Mouse (Mus musculus) liver, embryonic 13.5 days (tissue): ENCODE measurements at regions not wholly inside any gene's neighbourhood (a gene's known extent, or its start where the extent isn't known, plus 50 kb on each side); places are given as distances from the start of the nearest gene placed in this dataset.

Experiments used
- ATAC-seq: fragments of 200-750 bp; cut with Nextera tagmentation; 2 replicates; pipeline ENCODE4 v1.8.0; 2017; ENCODE audit warnings: low read depth, mild to moderate bottlenecking, moderate number of reproducible peaks, moderate library complexity
- DNase-seq: peaks from one replicate; pipeline ENCODE4 v3.0.0; 2022
- H3K27ac ChIP-seq: fragments of 300-500 bp; sonication (generic); 2 replicates; pipeline ENCODE4 v1.5.1; 2015; ENCODE audit warnings: moderate library complexity, mild to moderate bottlenecking, inconsistent platforms
- H3K27me3 ChIP-seq: fragments of 300-500 bp; sonication (generic); 2 replicates; pipeline ENCODE4 v1.6.1; 2015; ENCODE audit warnings: mild to moderate bottlenecking, inconsistent platforms
- H3K36me3 ChIP-seq: fragments of 300-500 bp; sonication (generic); 2 replicates; pipeline ENCODE4 v1.6.1; 2015; ENCODE audit warnings: mild to moderate bottlenecking, inconsistent platforms
- H3K4me1 ChIP-seq: fragments of 300-500 bp; sonication (generic); replicated peaks from 2 replicates; pipeline ENCODE4 v1.6.1; 2015; ENCODE audit warnings: inconsistent platforms
- H3K4me2 ChIP-seq: fragments of 300-500 bp; sonication (generic); 2 replicates; pipeline ENCODE4 v1.6.1; 2015; ENCODE audit warnings: inconsistent platforms, mild to moderate bottlenecking, moderate library complexity
- H3K4me3 ChIP-seq: fragments of 300-500 bp; sonication (generic); replicated peaks from 2 replicates; pipeline ENCODE4 v1.5.1; 2015; ENCODE audit warnings: mild to moderate bottlenecking, inconsistent platforms
- H3K9ac ChIP-seq: fragments of 300-500 bp; sonication (generic); 2 replicates; pipeline ENCODE4 v1.6.1; 2015; ENCODE audit warnings: mild to moderate bottlenecking, inconsistent platforms
- H3K9me3 ChIP-seq: fragments of 300-500 bp; sonication (generic); replicated peaks from 2 replicates; pipeline ENCODE4 v1.6.1; 2016; ENCODE audit warnings: inconsistent platforms
- WGBS: fragments of 180-500 bp; shearing (Covaris S2); methylation state at CpG from one replicate; pipeline ENCODE4 v1.1.7; 2015; ENCODE audit not compliant: insufficient replicate concordance; 5-methylcytosine and 5-hydroxymethylcytosine counted together

DNA sequence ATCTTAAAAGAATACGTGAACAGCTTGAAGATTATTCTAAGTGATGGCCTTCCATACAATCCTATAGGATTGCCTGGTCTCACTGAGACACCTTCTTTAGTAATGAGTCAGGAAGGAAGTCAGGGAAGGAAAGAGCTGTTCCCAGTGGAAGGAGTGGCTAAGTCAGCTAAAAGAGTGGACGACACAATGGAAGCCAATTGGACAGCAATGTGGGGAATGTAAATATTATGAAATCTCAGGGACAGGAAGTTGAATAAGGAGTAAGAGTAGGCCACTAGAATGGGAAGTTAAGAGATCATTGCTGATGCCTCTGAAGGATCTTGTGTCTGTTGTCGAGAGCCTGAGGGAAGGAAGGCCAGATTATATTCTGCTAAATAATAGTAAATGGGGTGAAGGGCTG, 258.9 kb downstream of the Btg1 start:
- Histone ChIP-seq H3K27me3 (no peaks in the 10 kb centered on the region), H3K9me3 (no peaks in the 10 kb centered on the region), H3K36me3 (no peaks in the 10 kb centered on the region), H3K4me1 (no peaks in the 10 kb centered on the region), H3K4me3 (no peak overlapping the region), H3K4me2 (no peak overlapping the region), H3K9ac (no peak overlapping the region), H3K27ac (no peak overlapping the region)
- no peak for DNase-seq
- WGBS: 24% methylated on average over 3 of the region's 3 CpGs
- ATAC-seq: 0 out of 2 replicates have a peak, but pooled peaks have one; percentile 29

DNA sequence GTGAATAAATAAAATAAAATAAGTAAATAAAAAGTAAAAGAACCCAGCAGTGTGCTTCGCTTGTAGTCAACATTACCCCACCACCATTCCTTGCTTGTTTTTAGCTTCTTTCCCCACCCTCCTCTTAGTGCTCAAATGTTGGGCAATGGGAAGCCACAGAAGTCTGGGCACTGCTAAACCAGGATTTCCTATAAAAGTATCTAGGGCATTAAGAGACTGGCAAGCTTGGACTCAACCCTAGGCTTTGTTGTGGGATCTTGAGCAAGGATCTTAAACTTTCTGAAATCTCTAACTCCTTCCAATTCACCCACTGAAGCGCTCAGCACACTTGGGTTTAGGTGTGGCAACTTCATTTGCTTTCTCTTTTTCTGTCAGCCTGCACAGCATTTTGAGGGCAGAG, 262.6 kb downstream of the Btg1 start:
- no peak overlapping the region for H3K9ac ChIP-seq
- no peak for ATAC-seq
- H3K9me3 ChIP-seq: no peaks in the 10 kb centered on the region
- no peaks in the 10 kb centered on the region for H3K36me3 ChIP-seq
- no peak overlapping the region for H3K27ac ChIP-seq
- H3K4me3 ChIP-seq: no peak overlapping the region
- H3K4me2 ChIP-seq: no peak overlapping the region
- no peaks in the 10 kb centered on the region for H3K27me3 ChIP-seq
- DNase-seq: no peak
- WGBS: 65% methylated on average over 2 of the region's 2 CpGs
- no peaks in the 10 kb centered on the region for H3K4me1 ChIP-seq

- Histone ChIP-seq H3K36me3 (no peaks in the 10 kb centered on the region), H3K27me3 (no peaks in the 10 kb centered on the region), H3K9me3 (no peaks in the 10 kb centered on the region), H3K27ac (no peak overlapping the region), H3K4me2 (no peak overlapping the region), H3K4me3 (no peak overlapping the region), H3K4me1 (no peaks in the 10 kb centered on the region), H3K9ac (no peak overlapping the region)
- ATAC-seq: no peak
- WGBS: 57% methylated on average over 5 of the region's 5 CpGs
- no peak for DNase-seq
These were observed 264.0 kb downstream of the Btg1 start for GRCm38 (mm10) chr10:96880771-96881170.

- no peak for ATAC-seq
These were observed 264.4 kb downstream of the Btg1 start for GRCm38 (mm10) chr10:96881212-96881611.

GRCm38 (mm10) chr10:96881660-96882059, 264.9 kb downstream of the Btg1 start:
- DNase-seq: no peak
- Histone ChIP-seq H3K27me3 (no peaks in the 10 kb centered on the region), H3K4me1 (no peaks in the 10 kb centered on the region), H3K27ac (no peak overlapping the region), H3K4me3 (no peak overlapping the region), H3K9me3 (no peaks in the 10 kb centered on the region), H3K9ac (no peak overlapping the region), H3K36me3 (no peaks in the 10 kb centered on the region), H3K4me2 (no peak overlapping the region)
- ATAC-seq: no peak
- 49% methylated on average over 2 of the region's 2 CpGs for WGBS

More at GRCm38 (mm10) chr10:96881212-96881611, 264.4 kb downstream of the Btg1 start:
- H3K36me3 ChIP-seq: no peaks in the 10 kb centered on the region
- no peaks in the 10 kb centered on the region for H3K27me3 ChIP-seq
- H3K4me3 ChIP-seq: no peak overlapping the region
- H3K4me2 ChIP-seq: no peak overlapping the region
- no peaks in the 10 kb centered on the region for H3K4me1 ChIP-seq
- no peak overlapping the region for H3K27ac ChIP-seq
- no peak for DNase-seq
- H3K9ac ChIP-seq: no peak overlapping the region
- H3K9me3 ChIP-seq: no peaks in the 10 kb centered on the region
- WGBS: 68% methylated on average over 5 of the region's 5 CpGs

DNA sequence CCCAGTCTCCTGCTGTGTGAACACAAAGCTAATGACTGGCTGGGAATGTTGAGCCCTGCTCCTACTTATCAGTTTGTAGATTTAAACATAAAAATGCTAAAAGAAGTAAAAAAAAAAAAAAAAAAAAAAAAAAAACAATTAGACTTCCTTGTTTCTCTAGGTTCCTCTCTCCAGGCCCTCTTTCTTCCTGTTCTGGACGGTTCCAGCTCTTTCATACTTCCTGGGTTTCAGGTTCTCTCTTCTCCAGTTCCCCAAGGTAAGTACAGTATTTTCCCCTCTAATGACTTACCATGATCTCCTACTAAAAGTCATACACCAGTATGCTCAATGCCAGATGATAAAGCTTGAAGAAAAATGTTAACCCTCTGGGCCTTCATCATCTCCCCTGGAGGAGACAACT, 284.3 kb downstream of the Btg1 start:
- DNase-seq (no peak), ATAC-seq (no peak)
- Histone ChIP-seq H3K4me2 (no peak overlapping the region), H3K27ac (no peak overlapping the region), H3K9ac (no peak overlapping the region), H3K36me3 (no peaks in the 10 kb centered on the region), H3K9me3 (no peaks in the 10 kb centered on the region), H3K27me3 (no peaks in the 10 kb centered on the region), H3K4me1 (no peaks in the 10 kb centered on the region), H3K4me3 (no peak overlapping the region)
- 40% methylated on average over 1 of the region's 1 CpGs for WGBS

- Histone ChIP-seq H3K27ac (no peak overlapping the region), H3K4me2 (no peak overlapping the region), H3K9me3 (no peaks in the 10 kb centered on the region), H3K36me3 (no peaks in the 10 kb centered on the region), H3K27me3 (no peaks in the 10 kb centered on the region), H3K4me1 (no peaks in the 10 kb centered on the region), H3K4me3 (no peak overlapping the region), H3K9ac (no peak overlapping the region)
- WGBS: 65% methylated on average over 4 of the region's 4 CpGs
- ATAC-seq (no peak), DNase-seq (no peak)
These were observed 288.4 kb downstream of the Btg1 start for GRCm38 (mm10) chr10:96905098-96905809.

GRCm38 (mm10) chr10:96909661-96910315, 293.0 kb downstream of the Btg1 start:
- Histone ChIP-seq H3K9me3 (peaks cover 11% of the 10 kb centered on the region; the same call in 1 of the 2 replicates), H3K4me3 (no peak overlapping the region), H3K9ac (no peak overlapping the region), H3K4me1 (no peaks in the 10 kb centered on the region), H3K4me2 (no peak overlapping the region), H3K36me3 (no peaks in the 10 kb centered on the region), H3K27me3 (no peaks in the 10 kb centered on the region), H3K27ac (no peak overlapping the region)
- DNase-seq: no peak
- ATAC-seq: no peak
- whole genome bisulfite sequencing: 21% methylated on average over 1 of the region's 1 CpGs

DNA sequence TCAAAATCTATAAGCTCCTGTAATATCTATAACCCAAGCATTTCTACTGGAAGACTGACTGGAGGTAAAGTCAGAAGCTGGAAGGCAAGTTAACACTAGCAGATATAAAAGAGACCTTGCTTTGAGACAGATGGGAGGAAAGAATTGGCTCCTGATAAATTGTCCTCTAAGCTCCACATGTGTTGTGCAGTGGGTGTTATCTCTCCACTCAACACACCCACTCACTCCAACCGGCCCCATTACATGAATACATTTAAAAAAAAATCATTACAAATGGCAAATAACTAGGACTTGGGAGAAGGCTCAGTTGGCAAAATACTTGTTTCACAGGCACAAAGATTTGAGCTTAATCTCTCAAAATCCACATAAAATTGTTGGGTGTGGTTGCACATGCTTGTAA, 304.4 kb downstream of the Btg1 start:
- DNase-seq (no peak), ATAC-seq (no peak)
- Histone ChIP-seq H3K27me3 (no peaks in the 10 kb centered on the region), H3K9ac (no peak overlapping the region), H3K4me2 (no peak overlapping the region), H3K27ac (no peak overlapping the region), H3K4me1 (no peaks in the 10 kb centered on the region), H3K4me3 (no peak overlapping the region), H3K36me3 (peaks cover 3% of the 10 kb centered on the region; the same call in 1 of the 2 replicates), H3K9me3 (peaks cover 16% of the 10 kb centered on the region)
- 29% methylated on average over 1 of the region's 1 CpGs for WGBS

GRCm38 (mm10) chr10:96924266-96924672, 307.5 kb downstream of the Btg1 start:
- Histone ChIP-seq H3K9me3 (peaks cover 7% of the 10 kb centered on the region; the same call in 1 of the 2 replicates), H3K27me3 (no peaks in the 10 kb centered on the region), H3K36me3 (no peaks in the 10 kb centered on the region), H3K4me1 (no peaks in the 10 kb centered on the region), H3K4me2 (no peak overlapping the region), H3K27ac (0 out of 2 replicates have a peak overlapping the region, but pooled peaks have one; percentile 4), H3K9ac (no peak overlapping the region), H3K4me3 (no peak overlapping the region)
- DNase-seq (no peak), ATAC-seq (no peak)
- 52% methylated on average over 2 of the region's 2 CpGs for WGBS

- no peaks in the 10 kb centered on the region for H3K36me3 ChIP-seq
- H3K4me1 ChIP-seq: no peaks in the 10 kb centered on the region
- H3K4me2 ChIP-seq: no peak overlapping the region
- no peak overlapping the region for H3K4me3 ChIP-seq
- H3K27ac ChIP-seq: 0 out of 2 replicates have a peak overlapping the region, but pooled peaks have one; percentile 4
- no peaks in the 10 kb centered on the region for H3K27me3 ChIP-seq
- peak; percentile 54; the same call in 1 of the 2 replicates for ATAC-seq
- peaks cover 4% of the 10 kb centered on the region; the same call in 1 of the 2 replicates for H3K9me3 ChIP-seq
- no peak for DNase-seq
- 71% methylated on average over 4 of the region's 4 CpGs for WGBS
- no peak overlapping the region for H3K9ac ChIP-seq
These were observed 307.9 kb downstream of the Btg1 start for GRCm38 (mm10) chr10:96924722-96925121.

GRCm38 (mm10) chr10:96925771-96926170, 309.0 kb downstream of the Btg1 start:
- no peak overlapping the region for H3K9ac ChIP-seq
- no peak for ATAC-seq
- no peak for DNase-seq
- no peaks in the 10 kb centered on the region for H3K4me1 ChIP-seq
- no peaks in the 10 kb centered on the region for H3K27me3 ChIP-seq
- no peak overlapping the region for H3K4me2 ChIP-seq
- H3K36me3 ChIP-seq: no peaks in the 10 kb centered on the region
- no peak overlapping the region for H3K4me3 ChIP-seq
- H3K9me3 ChIP-seq: no peaks in the 10 kb centered on the region
- H3K27ac ChIP-seq: no peak overlapping the region
- 81% methylated on average over 2 of the region's 2 CpGs for WGBS
